Mouse (Mus musculus) monocyte, adult 2 months (primary cell): ENCODE measurements around the gene Prkd2.

ENCODE experiments used
- DNase-seq, 2 experiments: peaks; one replicate each; pipeline ENCODE4 v3.0.0; 2022; ENCODE audit warnings: low spot score in 2 of 2, low read depth in 1 of 2

Gene Prkd2

DNA sequence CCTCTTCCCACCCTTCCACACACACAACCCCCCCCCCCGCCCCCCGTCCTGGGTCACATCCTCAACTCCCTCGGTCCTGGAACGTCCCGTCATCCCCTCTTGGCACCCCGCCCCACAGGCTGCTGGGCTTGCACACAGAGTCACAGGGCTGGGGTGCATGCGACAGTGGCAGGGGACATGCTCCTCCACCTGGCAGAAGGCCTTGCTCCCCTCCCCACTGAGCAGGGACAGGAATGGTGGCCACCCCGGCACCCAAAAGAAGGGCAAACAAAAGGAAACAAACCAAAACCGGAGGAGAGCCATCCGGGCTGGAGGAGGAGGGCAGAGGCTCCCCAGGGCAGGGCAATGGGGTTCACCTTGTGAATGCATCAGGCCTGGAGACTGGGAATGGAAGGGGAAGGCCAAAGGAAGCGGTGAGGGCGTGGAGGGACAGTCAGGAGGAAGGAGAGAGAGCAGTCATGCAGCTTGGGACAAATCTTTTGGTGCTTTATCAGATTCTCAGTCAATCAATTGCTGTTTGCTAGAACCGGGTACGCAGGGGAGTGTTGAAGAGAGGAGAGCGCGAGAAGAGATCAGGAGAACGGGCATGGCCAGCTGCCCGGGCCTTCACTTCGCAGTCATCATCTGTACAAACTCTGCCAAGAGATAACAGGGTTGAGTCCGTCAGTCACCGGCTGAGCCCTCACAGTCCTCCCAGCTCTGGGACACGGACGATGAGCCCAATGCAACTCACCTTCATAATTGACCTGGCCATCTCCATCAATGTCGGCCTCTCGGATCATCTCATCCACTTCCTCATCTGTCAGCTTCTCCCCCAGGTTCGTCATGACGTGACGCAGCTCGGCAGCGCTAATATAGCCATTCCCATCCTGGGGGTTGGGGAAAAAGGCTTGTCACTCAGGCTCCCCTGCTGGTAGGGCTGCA is 73.9 kb downstream of the Prkd2 start:
- DNase-seq, result no peak

- no peak for DNase-seq
Observed at GRCm38 (mm10) chr7:16917447-16917846, 74.7 kb downstream of the Prkd2 start.

DNA sequence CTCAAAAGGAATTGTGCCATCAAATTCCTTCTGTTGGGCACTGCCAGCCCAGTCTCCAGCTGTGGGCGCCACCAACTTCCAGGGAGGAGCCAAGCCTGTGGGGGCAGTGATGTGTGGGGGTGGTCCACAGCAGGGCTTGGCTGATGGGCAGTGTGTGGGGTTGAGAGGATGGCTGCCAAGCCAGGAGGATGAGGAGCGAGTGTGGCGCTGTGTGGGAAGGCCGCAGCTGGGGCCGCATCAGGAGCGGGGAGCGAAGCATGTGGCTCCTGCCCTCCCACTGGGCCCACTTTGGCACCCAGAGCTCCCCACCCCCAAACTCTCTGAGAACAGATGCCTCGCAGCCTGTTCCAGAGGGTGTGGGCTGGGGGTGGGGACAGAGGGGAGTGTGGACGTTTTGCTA is 75.3 kb downstream of the Prkd2 start:
- no peak for DNase-seq

GRCm38 (mm10) chr7:16918670-16919069 is 76.0 kb downstream of the Prkd2 start:
- DNase-seq, result no peak

DNA sequence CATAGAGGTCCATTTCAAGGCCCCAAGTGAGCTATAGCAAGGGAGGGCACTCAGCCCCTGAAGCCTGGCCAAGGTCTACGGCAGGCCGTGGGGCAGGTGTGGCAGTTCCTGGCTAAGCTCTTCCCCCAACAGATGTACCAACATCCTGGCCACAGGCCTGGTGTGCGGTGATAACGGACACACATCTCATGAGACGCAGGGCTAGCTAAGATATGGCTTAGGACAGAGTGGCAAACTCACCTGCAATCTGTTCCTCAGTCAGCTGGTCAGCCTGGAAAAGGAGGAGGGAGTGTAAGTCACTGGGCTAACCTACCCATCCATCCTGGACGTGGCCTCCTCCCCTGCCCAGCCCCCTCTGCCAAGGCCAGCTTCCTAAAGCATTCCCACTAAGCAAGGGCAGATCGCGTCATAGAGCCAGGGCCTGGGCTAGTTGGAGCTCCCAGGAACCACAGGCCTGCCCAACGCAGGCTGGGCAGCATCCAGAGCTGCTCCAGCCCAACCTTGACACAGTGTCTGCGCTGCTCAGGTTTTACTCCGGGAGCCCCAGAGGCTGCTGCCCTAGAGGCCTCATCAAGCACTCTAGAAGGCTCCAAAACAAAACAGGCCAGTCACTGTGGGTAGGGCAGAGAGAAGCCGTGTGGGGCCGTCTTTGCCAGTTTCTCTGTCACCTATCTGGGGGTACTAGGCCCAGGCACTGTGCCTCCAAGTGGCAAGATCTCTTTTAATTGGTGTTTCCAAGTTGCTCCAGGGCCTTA is 76.9 kb downstream of the Prkd2 start:
- no peak for DNase-seq
